Mouse (Mus musculus): Measurements from ENCODE around the gene Itgad. TPM values are rescaled to one million over a fixed set of nuclear protein-coding genes. Genes with fewer than 3 reads are reported as not detected.
"Not testable (repeated sequence)": the region's sequence is repeated elsewhere in the genome, so short reads cannot be mapped to it uniquely, and the experiment has no call there.

Gene Itgad
- polyA plus RNA-seq, 1 experiment = 61.3 TPM

GRCm38 (mm10) chr7:128136927-128137326 is 17.2 kb upstream of the Itgad start:
- TF ChIP-seq POLR2A (IDR thresholded peaks at IDR 0.05; ENCODE audit: low read depth, low read length) = no peak
- no peak for TF ChIP-seq CTCF (IDR thresholded peaks at IDR 0.05; ENCODE audit: extremely low read depth, insufficient read depth, insufficient read length, insufficient replicate concordance)
- H3K4me3 ChIP-seq (ENCODE audit: extremely low read depth, insufficient read depth, insufficient read length) = no peak overlapping the region
- 64% methylated on average over 4 of the region's 4 CpGs for WGBS
- H3K36me3 ChIP-seq (ENCODE audit: control insufficient read depth, insufficient read depth, low read length) = no peaks in the 10 kb centered on the region
- H3K27me3 ChIP-seq (ENCODE audit: control insufficient read depth, insufficient read depth, low read length) = no peaks in the 10 kb centered on the region
- H3K27ac ChIP-seq (ENCODE audit: insufficient read depth, low read length) = peak overlapping the region; percentile 1
- peaks cover 22% of the 10 kb centered on the region for H3K4me1 ChIP-seq (ENCODE audit: control insufficient read depth, insufficient read depth, insufficient read length)
- DNase-seq (ENCODE audit: low read depth in 1 of 2, low spot score in 2 of 2) = no peak

DNA sequence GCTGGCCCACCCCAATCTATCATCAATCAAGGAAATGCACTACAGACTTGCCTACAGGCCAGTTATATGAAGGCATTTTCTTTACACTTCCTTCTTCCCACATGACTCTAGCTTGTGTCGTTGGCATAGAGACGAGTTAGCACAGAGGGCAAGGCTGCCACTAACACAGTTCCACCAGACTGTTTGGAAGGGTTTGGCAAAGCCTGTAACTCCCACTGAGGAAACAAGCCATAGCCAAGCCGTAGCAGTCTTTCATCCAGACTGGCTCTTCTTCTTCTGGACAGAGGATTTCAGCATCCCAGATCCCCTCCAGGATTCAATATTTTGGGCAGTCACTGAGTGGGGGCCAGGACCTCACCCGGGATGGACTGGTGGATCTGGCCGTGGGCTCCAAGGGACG is 14.6 kb upstream of the Itgad start:
- H3K27ac ChIP-seq (ENCODE audit: insufficient read depth, low read length) = no peak overlapping the region
- no peak for DNase-seq (ENCODE audit: low read depth in 1 of 2, low spot score in 2 of 2)
- no peaks in the 10 kb centered on the region for H3K27me3 ChIP-seq (ENCODE audit: control insufficient read depth, insufficient read depth, low read length)
- no peaks in the 10 kb centered on the region for H3K36me3 ChIP-seq (ENCODE audit: control insufficient read depth, insufficient read depth, low read length)
- H3K4me1 ChIP-seq (ENCODE audit: control insufficient read depth, insufficient read depth, insufficient read length) = peaks cover 2% of the 10 kb centered on the region; the same call in 1 of the 2 replicates
- WGBS = 91% methylated on average over 6 of the region's 6 CpGs
- no peak overlapping the region for H3K4me3 ChIP-seq (ENCODE audit: extremely low read depth, insufficient read depth, insufficient read length)
- no peak for TF ChIP-seq POLR2A (IDR thresholded peaks at IDR 0.05; ENCODE audit: low read depth, low read length)
- no peak for TF ChIP-seq CTCF (IDR thresholded peaks at IDR 0.05; ENCODE audit: extremely low read depth, insufficient read depth, insufficient read length, insufficient replicate concordance)

GRCm38 (mm10) chr7:128150970-128151369 is 3.2 kb upstream of the Itgad start:
- Histone ChIP-seq H3K4me3 (ENCODE audit: extremely low read depth, insufficient read depth, insufficient read length) (no peak overlapping the region), H3K27me3 (ENCODE audit: control insufficient read depth, insufficient read depth, low read length) (no peaks in the 10 kb centered on the region), H3K27ac (ENCODE audit: insufficient read depth, low read length) (no peak overlapping the region), H3K4me1 (ENCODE audit: control insufficient read depth, insufficient read depth, insufficient read length) (no peaks in the 10 kb centered on the region), H3K36me3 (ENCODE audit: control insufficient read depth, insufficient read depth, low read length) (no peaks in the 10 kb centered on the region)
- DNase-seq (ENCODE audit: low read depth in 1 of 2, low spot score in 2 of 2) = no peak
- 89% methylated on average over 8 of the region's 8 CpGs for WGBS
- TF ChIP-seq POLR2A (IDR thresholded peaks at IDR 0.05; ENCODE audit: low read depth, low read length) (no peak), CTCF (IDR thresholded peaks at IDR 0.05; ENCODE audit: extremely low read depth, insufficient read depth, insufficient read length, insufficient replicate concordance) (no peak)

DNA sequence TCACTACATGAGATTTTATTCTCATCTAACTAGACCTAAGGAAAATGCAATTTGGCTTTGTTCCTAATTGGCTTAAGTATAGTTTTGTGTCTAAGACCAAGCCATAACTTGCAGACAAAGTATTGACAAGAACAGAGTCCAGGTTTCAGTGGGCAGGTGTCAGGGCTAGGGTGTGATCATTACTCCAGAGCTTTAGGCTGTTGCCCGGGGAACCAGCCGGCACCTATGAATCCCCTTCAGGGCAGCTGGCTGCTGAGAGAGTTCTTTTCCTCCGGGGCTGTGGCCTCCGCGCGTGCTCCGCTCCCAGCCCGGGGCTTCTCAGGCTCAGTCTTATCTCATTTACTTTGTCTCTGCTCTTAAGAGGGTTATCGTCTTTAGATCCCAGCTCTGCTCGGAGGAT is 748 bp downstream of the Itgad start:
- Histone ChIP-seq H3K36me3 (ENCODE audit: control insufficient read depth, insufficient read depth, low read length) (no peaks in the 10 kb centered on the region), H3K27me3 (ENCODE audit: control insufficient read depth, insufficient read depth, low read length) (no peaks in the 10 kb centered on the region), H3K4me1 (ENCODE audit: control insufficient read depth, insufficient read depth, insufficient read length) (no peaks in the 10 kb centered on the region; the same call in 1 of the 2 replicates), H3K4me3 (ENCODE audit: extremely low read depth, insufficient read depth, insufficient read length) (no peak overlapping the region), H3K27ac (ENCODE audit: insufficient read depth, low read length) (no peak overlapping the region)
- no peak for DNase-seq (ENCODE audit: low read depth in 1 of 2, low spot score in 2 of 2)
- TF ChIP-seq CTCF (IDR thresholded peaks at IDR 0.05; ENCODE audit: extremely low read depth, insufficient read depth, insufficient read length, insufficient replicate concordance) (no peak), POLR2A (IDR thresholded peaks at IDR 0.05; ENCODE audit: low read depth, low read length) (no peak)
- WGBS = 90% methylated on average over 10 of the region's 10 CpGs

DNA sequence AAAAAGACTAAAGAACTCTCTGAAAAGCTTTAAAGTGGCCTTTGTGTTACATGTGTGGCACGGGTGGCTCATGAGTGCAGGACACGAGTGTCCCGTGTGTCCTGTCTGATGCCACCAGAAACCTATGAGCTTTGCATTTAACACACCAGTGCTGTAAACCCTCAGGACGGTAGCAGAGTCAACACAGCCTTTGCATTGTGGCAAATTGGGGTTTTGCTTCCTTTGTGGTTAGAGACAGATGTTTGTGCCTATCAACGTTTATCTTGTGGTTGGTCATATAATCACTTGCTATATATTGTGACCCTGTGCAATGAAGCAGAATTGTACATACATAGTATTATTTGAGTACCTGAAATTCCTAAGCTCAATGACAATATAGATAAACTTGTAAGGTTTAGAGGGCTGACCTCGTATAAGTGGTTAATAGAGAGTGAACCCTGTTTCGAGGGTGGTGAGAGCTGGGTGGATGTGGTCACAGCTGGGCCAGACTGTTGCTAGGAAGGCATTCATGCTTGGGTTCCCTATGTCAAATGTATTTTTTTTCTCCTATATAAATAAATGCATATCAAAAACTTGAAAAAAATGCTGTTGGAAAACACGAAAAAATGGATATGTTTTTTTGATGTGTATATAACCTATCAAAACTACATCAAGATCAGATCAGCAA is 4.6 kb downstream of the Itgad start:
- 11% methylated on average over 8 of the region's 8 CpGs for WGBS
- not testable (repeated sequence) for H3K4me1 ChIP-seq (ENCODE audit: control insufficient read depth, insufficient read depth, insufficient read length); DNase-seq (ENCODE audit: low read depth in 1 of 2, low spot score in 2 of 2); H3K4me3 ChIP-seq (ENCODE audit: extremely low read depth, insufficient read depth, insufficient read length); H3K36me3 ChIP-seq (ENCODE audit: control insufficient read depth, insufficient read depth, low read length); H3K27me3 ChIP-seq (ENCODE audit: control insufficient read depth, insufficient read depth, low read length); H3K27ac ChIP-seq (ENCODE audit: insufficient read depth, low read length)

DNA sequence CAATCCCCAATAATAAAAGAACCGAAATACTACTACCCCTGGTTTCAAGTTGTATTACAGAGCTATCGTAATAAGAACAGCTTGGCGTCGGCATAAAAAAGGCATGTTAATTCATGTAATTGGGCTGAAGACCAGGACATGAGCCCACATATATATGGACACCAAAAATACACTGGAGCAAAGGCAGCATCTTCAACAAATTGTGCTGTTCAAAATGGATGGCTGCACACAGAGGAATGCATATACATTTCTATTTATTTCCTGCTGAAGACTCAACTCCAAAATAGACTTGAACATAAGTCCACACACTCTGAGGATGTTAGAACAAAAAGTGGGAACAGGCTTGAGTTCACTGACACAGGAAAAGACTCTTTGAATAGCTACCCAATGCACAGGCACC is 9.8 kb downstream of the Itgad start:
- TF ChIP-seq CTCF (IDR thresholded peaks at IDR 0.05; ENCODE audit: extremely low read depth, insufficient read depth, insufficient read length, insufficient replicate concordance) = no peak
- TF ChIP-seq POLR2A (IDR thresholded peaks at IDR 0.05; ENCODE audit: low read depth, low read length) = no peak
- H3K36me3 ChIP-seq (ENCODE audit: control insufficient read depth, insufficient read depth, low read length) = no peaks in the 10 kb centered on the region
- WGBS = 94% methylated on average over 4 of the region's 4 CpGs

DNA sequence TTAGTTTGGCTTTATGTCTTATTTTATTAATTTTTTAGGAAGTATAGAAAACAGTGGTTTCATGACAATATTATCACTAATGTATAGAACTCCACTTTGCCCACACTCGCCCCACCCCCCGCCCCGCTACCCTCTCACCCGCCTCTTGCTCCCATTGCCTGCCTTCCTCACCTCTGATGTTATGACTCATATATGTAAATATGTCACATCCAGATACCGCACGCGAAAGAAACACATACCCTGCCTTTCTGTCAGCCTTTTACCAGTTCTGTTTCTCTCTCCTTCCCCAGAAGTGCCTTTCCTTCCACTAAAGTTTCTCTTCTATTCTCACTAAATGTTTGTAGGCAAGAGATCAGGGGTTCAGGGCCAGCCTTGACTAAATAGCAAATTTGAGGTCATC is 12.2 kb downstream of the Itgad start:
- Histone ChIP-seq H3K4me3 (ENCODE audit: extremely low read depth, insufficient read depth, insufficient read length) (no peak overlapping the region), H3K4me1 (ENCODE audit: control insufficient read depth, insufficient read depth, insufficient read length) (no peaks in the 10 kb centered on the region; the same call in 1 of the 2 replicates), H3K27me3 (ENCODE audit: control insufficient read depth, insufficient read depth, low read length) (no peaks in the 10 kb centered on the region), H3K36me3 (ENCODE audit: control insufficient read depth, insufficient read depth, low read length) (no peaks in the 10 kb centered on the region), H3K27ac (ENCODE audit: insufficient read depth, low read length) (no peak overlapping the region)
- WGBS = 84% methylated on average over 7 of the region's 7 CpGs
- TF ChIP-seq POLR2A (IDR thresholded peaks at IDR 0.05; ENCODE audit: low read depth, low read length) (no peak), CTCF (IDR thresholded peaks at IDR 0.05; ENCODE audit: extremely low read depth, insufficient read depth, insufficient read length, insufficient replicate concordance) (no peak)
- DNase-seq (ENCODE audit: low read depth in 1 of 2, low spot score in 2 of 2) = no peak

More for the DNA sequence above, 9.8 kb downstream of the Itgad start:
- no peaks in the 10 kb centered on the region for H3K27me3 ChIP-seq (ENCODE audit: control insufficient read depth, insufficient read depth, low read length)
- DNase-seq (ENCODE audit: low read depth in 1 of 2, low spot score in 2 of 2) = no peak
- H3K4me3 ChIP-seq (ENCODE audit: extremely low read depth, insufficient read depth, insufficient read length) = no peak overlapping the region
- H3K27ac ChIP-seq (ENCODE audit: insufficient read depth, low read length) = no peak overlapping the region
- H3K4me1 ChIP-seq (ENCODE audit: control insufficient read depth, insufficient read depth, insufficient read length) = no peaks in the 10 kb centered on the region; the same call in 1 of the 2 replicates

Measured in spleen, adult 2 months (tissue).